Mouse (Mus musculus) lung, embryonic 14.5 days (tissue): ENCODE results near the gene Qtrt1. TPM values are rescaled to one million over a fixed set of nuclear protein-coding genes. Genes with fewer than 3 reads are reported as not detected.

Experiments
- ATAC-seq: fragments of 200-750 bp; cut with Nextera tagmentation; 2 replicates; pipeline ENCODE4 v1.8.0; 2017; ENCODE audit warnings: mild to moderate bottlenecking, moderate TSS enrichment, moderate library complexity; ENCODE audit not compliant: insufficient read depth
- DNase-seq: peaks from one replicate; pipeline ENCODE4 v3.0.0-alpha.2; 2015
- H3K27ac ChIP-seq: fragments of 300-500 bp; sonication (generic); 2 replicates; pipeline ENCODE4 v1.5.1; 2014; ENCODE audit warnings: low read depth, mild to moderate bottlenecking, moderate library complexity
- H3K27me3 ChIP-seq: fragments of 300-500 bp; sonication (generic); 2 replicates; pipeline ENCODE4 v1.6.1; 2014; ENCODE audit warnings: low read length, control low read depth; ENCODE audit not compliant: insufficient read depth
- H3K36me3 ChIP-seq: fragments of 300-500 bp; sonication (generic); 2 replicates; pipeline ENCODE4 v1.6.1; 2014; ENCODE audit warnings: control low read depth; ENCODE audit not compliant: insufficient read depth
- H3K4me1 ChIP-seq: fragments of 300-500 bp; sonication (generic); 2 replicates; pipeline ENCODE4 v1.6.1; 2014; ENCODE audit warnings: antibody characterized with exemption, control low read depth; ENCODE audit not compliant: insufficient read depth
- H3K4me2 ChIP-seq: fragments of 300-500 bp; sonication (generic); 2 replicates; pipeline ENCODE4 v1.6.1; 2014; ENCODE audit warnings: mild to moderate bottlenecking
- H3K4me3 ChIP-seq: fragments of 300-500 bp; sonication (generic); 2 replicates; pipeline ENCODE4 v1.5.1; 2014; ENCODE audit warnings: low read depth, low read length
- H3K9ac ChIP-seq: fragments of 300-500 bp; sonication (generic); 2 replicates; pipeline ENCODE4 v1.6.1; 2014
- H3K9me3 ChIP-seq: fragments of 300-500 bp; sonication (generic); 2 replicates; pipeline ENCODE4 v1.6.1; 2016; ENCODE audit warnings: low read depth, low read length, control low read depth
- CTCF ChIP-seq: IDR thresholded peaks from 2 replicates; pipeline ENCODE4 v1.5.1; 2016; ENCODE audit warnings: antibody characterized with exemption, low read depth
- WGBS: fragments of 180-500 bp; shearing (Covaris S2); extraction: QIAGEN DNeasy Blood & Tissue Kit; methylation state at CpG from one replicate; pipeline ENCODE4 v1.1.7; 2014; 5-methylcytosine and 5-hydroxymethylcytosine counted together
- polyA plus RNA-seq: library from polyadenylated mRNA; unstranded; fragments of >200 nt; fragmentation: Nextera tagmentation; extraction: Ambion mirVana; gene quantifications from 2 replicates; pipeline ENCODE4 v1.2.1, GENCODE M21; 2014

Qtrt1 gene
- polyA plus RNA-seq, 1 experiment from 2014 or later = 55.1 TPM

DNA sequence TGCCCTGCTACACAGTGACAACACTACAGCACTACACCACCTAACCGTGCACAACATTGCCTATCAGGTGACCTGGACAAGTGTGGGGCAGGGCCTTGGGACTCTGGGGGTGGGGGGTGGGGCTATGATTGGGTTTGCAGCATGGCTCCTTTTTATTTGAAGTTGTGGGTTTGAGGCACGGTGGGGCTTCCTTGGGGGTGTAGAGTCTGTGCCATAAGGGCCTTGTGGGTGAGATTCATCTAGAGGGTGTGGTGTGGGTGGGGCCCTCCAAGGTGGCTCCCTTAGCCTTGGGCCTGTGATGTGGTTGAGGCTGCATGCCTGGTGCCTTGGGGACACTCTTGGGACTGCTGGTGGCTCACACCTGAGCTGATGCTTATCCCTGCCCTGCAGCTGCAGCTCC is 8.0 kb downstream of the Qtrt1 start:
- TF ChIP-seq CTCF = no peak
- WGBS = 83% methylated on average over 2 of the region's 2 CpGs
- Histone ChIP-seq H3K36me3 (peaks cover 48% of the 10 kb centered on the region), H3K4me1 (0 out of 2 replicates have a peak, but pooled peaks cover 4% of the 10 kb centered on the region), H3K4me3 (no peak overlapping the region), H3K9ac (no peak overlapping the region), H3K27me3 (no peaks in the 10 kb centered on the region), H3K9me3 (no peaks in the 10 kb centered on the region), H3K4me2 (no peak overlapping the region), H3K27ac (no peak overlapping the region)
- ATAC-seq (no peak), DNase-seq (no peak)

DNA sequence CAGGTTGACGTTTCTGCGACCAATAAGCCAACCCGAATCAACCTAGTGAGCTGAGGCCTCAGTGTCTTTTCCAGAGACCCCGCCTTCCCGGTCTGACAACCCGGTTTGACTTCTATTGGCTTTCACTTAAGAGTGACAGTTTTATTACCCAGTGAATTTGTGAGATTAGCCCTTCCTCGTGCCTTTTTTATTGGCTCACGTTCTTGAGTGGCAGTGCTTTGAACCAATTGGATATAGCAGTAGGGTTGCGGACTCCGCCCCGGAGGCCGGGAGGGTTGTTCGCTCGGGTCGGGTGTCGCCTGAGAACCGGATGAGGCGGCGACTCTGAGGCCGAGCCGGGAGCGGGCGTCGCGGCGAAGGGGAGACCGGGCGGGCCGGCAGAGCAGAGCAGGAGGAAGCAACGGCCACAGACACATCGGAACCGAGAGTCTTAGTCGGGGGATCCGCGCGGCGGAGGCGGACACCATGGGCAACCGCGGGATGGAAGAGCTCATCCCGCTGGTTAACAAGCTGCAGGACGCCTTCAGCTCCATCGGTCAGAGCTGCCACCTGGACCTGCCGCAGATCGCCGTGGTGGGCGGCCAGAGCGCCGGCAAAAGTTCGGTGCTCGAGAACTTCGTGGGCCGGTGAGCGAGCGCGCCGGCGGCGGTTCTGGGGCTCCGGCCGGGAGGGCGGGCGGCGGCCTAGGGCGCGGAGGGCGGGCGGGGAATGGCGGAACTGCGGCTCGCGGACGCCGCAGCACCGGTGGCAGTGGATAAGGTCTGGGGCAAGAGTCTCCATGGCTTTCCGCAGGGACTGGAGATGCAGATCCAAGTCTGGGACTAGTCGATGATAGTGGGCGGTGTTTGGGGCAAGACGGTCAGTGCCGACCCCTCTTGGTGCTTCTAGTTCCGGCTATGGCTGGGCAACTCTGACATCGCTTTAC is 13.3 kb downstream of the Qtrt1 start, which contains the start of gene Dnm2:
Dnm2 (plus strand) TSS at position 278 of the 925 bp plus-strand sequence.
- WGBS = under 1% methylated on average over 74 of the region's 82 CpGs
- H3K27ac ChIP-seq = peak within 1 kb of the TSS; percentile 84
- ATAC-seq (peak; percentile 99), DNase-seq (peak; percentile 100)
- no peak for TF ChIP-seq CTCF
- peak within 1 kb of the TSS; percentile 70 for H3K9ac ChIP-seq
- peaks cover 13% of the 10 kb centered on the region; the same call in 1 of the 2 replicates for H3K36me3 ChIP-seq
- H3K4me2 ChIP-seq = peak within 1 kb of the TSS; percentile 93
- no peaks in the 10 kb centered on the region for H3K9me3 ChIP-seq
- no peaks in the 10 kb centered on the region for H3K27me3 ChIP-seq
- H3K4me1 ChIP-seq = peaks cover 14% of the 10 kb centered on the region
- H3K4me3 ChIP-seq = peak within 1 kb of the TSS; percentile 69

DNA sequence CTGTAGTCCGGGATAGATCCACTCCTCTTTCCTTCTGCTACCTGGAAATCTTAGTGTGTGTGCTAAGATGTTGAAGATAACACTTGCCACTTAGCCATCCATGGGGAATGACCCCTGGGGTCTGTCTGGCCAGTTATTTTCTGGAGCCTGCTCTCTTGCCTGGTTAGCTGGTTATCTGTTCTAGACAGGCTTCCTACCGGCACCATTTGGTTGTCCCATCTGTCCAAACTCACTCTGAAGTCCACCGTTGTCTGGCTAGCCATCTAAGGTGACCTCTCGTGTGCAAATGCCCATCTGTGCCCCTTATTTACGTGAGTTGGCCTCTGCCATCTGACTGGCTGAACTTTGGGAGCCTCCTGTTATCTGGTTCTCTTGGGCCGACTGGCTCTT is 13.9 kb downstream of the Qtrt1 start:
- no peak for TF ChIP-seq CTCF
- H3K4me2 ChIP-seq = peak overlapping the region; percentile 93
- peak overlapping the region; percentile 69 for H3K4me3 ChIP-seq
- peak overlapping the region; percentile 70 for H3K9ac ChIP-seq
- WGBS = 2% methylated on average over 6 of the region's 6 CpGs
- no peaks in the 10 kb centered on the region for H3K9me3 ChIP-seq
- H3K4me1 ChIP-seq = peaks cover 14% of the 10 kb centered on the region
- H3K27ac ChIP-seq = 0 out of 2 replicates have a peak overlapping the region, but pooled peaks have one; percentile 84
- no peaks in the 10 kb centered on the region for H3K27me3 ChIP-seq
- ATAC-seq = no peak
- peaks cover 8% of the 10 kb centered on the region; the same call in 1 of the 2 replicates for H3K36me3 ChIP-seq
- no peak for DNase-seq

DNA sequence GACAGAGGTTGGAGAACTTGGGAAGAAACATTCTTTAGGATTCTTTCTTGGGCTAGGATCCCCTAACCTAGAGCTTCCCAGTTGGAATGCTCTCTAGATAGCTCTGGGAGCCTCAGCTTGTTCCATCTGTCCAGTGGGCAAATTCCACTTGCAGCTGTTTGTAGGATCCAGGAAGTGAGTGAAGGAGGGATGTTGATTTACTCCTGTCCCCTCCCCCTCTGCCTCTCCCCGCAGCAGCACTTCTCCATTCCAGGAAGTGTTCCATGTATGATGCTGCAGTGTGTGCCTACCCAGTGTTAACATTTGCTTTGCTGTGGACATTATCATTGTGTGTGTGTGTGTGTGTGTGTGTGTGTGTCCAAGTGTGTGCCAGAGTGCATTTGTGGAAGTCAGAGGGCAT is 14.4 kb downstream of the Qtrt1 start:
- no peaks in the 10 kb centered on the region for H3K9me3 ChIP-seq
- H3K4me2 ChIP-seq = peak overlapping the region; percentile 93
- peaks cover 14% of the 10 kb centered on the region for H3K4me1 ChIP-seq
- DNase-seq = peak; percentile 31
- H3K36me3 ChIP-seq = 0 out of 2 replicates have a peak, but pooled peaks cover 4% of the 10 kb centered on the region
- no peak for TF ChIP-seq CTCF
- H3K27ac ChIP-seq = no peak overlapping the region
- peak overlapping the region; percentile 70 for H3K9ac ChIP-seq
- ATAC-seq = no peak
- 6% methylated on average over 1 of the region's 1 CpGs for WGBS
- no peaks in the 10 kb centered on the region for H3K27me3 ChIP-seq
- H3K4me3 ChIP-seq = peak overlapping the region; percentile 69

DNA sequence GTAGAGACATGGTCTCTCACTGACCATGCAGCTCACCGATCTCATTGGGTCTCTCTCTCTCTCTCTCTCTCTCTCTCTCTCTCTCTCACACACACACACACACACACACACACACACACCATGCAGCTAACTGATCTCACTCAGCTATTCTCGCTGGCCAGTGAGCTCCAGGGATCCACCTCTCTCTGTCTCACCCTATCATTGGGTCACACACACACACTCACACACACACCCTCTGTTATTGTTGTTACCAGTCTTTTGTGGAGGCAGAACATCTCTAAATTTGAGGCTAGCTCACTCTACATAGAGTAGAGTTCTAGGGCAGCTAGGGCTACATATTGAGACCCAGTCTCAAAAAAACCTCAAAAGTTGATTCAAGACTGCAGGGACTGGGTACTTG is 14.9 kb downstream of the Qtrt1 start:
- Histone ChIP-seq H3K9ac (no peak overlapping the region), H3K9me3 (no peaks in the 10 kb centered on the region), H3K27me3 (no peaks in the 10 kb centered on the region), H3K4me2 (peak overlapping the region; percentile 93), H3K27ac (no peak overlapping the region), H3K4me1 (peaks cover 14% of the 10 kb centered on the region), H3K4me3 (peak overlapping the region; percentile 69; the same call in 1 of the 2 replicates), H3K36me3 (0 out of 2 replicates have a peak, but pooled peaks cover under 1% of the 10 kb centered on the region)
- ATAC-seq (no peak), DNase-seq (no peak)
- TF ChIP-seq CTCF = no peak
- WGBS = 60% methylated on average over 2 of the region's 2 CpGs

DNA sequence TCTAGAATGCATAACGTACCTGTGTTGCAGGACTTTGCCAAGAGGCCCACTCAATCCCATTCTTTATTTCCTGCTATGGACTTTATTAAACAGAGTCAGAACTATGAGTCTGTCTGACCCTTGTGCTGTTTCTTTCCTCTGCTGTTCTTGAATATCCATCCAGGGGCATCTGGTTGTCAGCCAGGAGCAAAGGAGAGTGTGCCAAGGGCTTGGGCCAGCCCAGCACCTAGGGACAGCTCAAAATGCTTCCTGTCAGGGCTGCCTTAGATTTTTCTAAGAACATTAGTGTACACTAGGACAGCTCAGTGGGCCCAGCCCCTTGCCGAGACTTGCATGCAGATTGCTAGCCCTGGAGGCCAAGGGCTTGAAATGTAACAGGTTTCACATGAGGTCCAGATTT is 16.1 kb downstream of the Qtrt1 start:
- H3K4me1 ChIP-seq = peaks cover 14% of the 10 kb centered on the region
- H3K27me3 ChIP-seq = no peaks in the 10 kb centered on the region
- no peak overlapping the region for H3K9ac ChIP-seq
- ATAC-seq (no peak), DNase-seq (no peak)
- 84% methylated on average over 2 of the region's 2 CpGs for WGBS
- H3K36me3 ChIP-seq = no peaks in the 10 kb centered on the region
- TF ChIP-seq CTCF = no peak
- no peak overlapping the region for H3K27ac ChIP-seq
- no peak overlapping the region for H3K4me3 ChIP-seq
- H3K4me2 ChIP-seq = no peak overlapping the region
- H3K9me3 ChIP-seq = no peaks in the 10 kb centered on the region

DNA sequence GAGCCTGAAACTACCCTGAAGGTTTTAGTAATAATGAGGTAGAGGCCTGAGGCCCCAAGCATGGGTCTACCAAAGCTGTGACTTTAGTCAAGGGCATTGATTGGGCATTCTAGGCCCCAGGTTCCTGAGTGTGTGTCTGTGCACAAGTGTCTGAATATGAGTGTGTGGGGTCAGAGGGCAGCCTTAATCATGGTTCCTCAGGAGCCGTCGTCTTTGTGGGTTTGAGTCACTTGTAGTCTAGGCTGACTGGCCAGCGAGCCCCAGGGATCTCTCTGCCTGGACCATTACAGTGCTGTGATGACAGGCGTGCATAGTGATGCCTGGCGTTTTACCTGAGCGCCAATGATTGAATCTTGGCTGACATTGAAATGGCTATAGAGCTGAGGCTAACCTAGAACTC is 16.5 kb downstream of the Qtrt1 start:
- no peak for TF ChIP-seq CTCF
- no peak overlapping the region for H3K9ac ChIP-seq
- peaks cover 14% of the 10 kb centered on the region for H3K4me1 ChIP-seq
- H3K27ac ChIP-seq = no peak overlapping the region
- WGBS = 81% methylated on average over 6 of the region's 6 CpGs
- no peaks in the 10 kb centered on the region for H3K9me3 ChIP-seq
- ATAC-seq = no peak
- H3K4me2 ChIP-seq = no peak overlapping the region
- H3K36me3 ChIP-seq = no peaks in the 10 kb centered on the region
- no peak for DNase-seq
- no peaks in the 10 kb centered on the region for H3K27me3 ChIP-seq
- H3K4me3 ChIP-seq = no peak overlapping the region
